Comparison of ENCODE assay signal across 13 mouse cellular contexts in genomic region chr15:85684875-85685274, GRCm38 (mm10). TPM values are rescaled to one million over a fixed set of nuclear protein-coding genes. Genes with fewer than 3 reads are reported as not detected.
DNase-seq lines count a peak whose midpoint lies in the region; ATAC-seq and TF ChIP-seq lines count a peak whose summit lies in the region.
"Had no signal": no experiment of that assay in that cellular context is flagged by ENCODE, and none has a peak within 500 bp of the region (broad histone marks: within the 10 kb centered on the region; RNA-seq: fewer than 3 reads in every experiment).

No protein-coding gene starts in this region.

- H3K27ac ChIP-seq in cerebellum, adult 2 months (ENCODE audit: insufficient read depth, low read length) = peak overlapping the region; percentile 68
- H3K27ac ChIP-seq in kidney, postnatal 0 days = peak overlapping the region; percentile 34; the same call in 1 of the 2 replicates
- no peak overlapping the region for H3K27ac ChIP-seq in thymus, adult 2 months (ENCODE audit: control insufficient read depth, insufficient read depth, low read length)
- H3K27ac ChIP-seq: hindbrain, embryonic 10.5 days had no signal

- no peaks in the 10 kb centered on the region for H3K9me3 ChIP-seq in kidney, postnatal 0 days (replicated peaks; ENCODE audit: low read length)
- H3K9me3 ChIP-seq: hindbrain, embryonic 10.5 days had no signal

- TF ChIP-seq POLR2A in cerebellum, adult 2 months (IDR thresholded peaks at IDR 0.05; ENCODE audit: borderline replicate concordance, insufficient read depth, low read length) = no peak
- TF ChIP-seq POLR2A in thymus, adult 2 months (IDR thresholded peaks at IDR 0.05; ENCODE audit: control insufficient read depth, extremely low read depth, insufficient read depth, low read length, poor library complexity) = no peak

- no peak overlapping the region for H3K4me3 ChIP-seq in cerebellum, adult 2 months (replicated peaks; ENCODE audit: insufficient read depth, low read depth, low read length)
- H3K4me3 ChIP-seq in kidney, postnatal 0 days (replicated peaks; ENCODE audit: low read depth, low read length) = no peak overlapping the region
- no peak overlapping the region for H3K4me3 ChIP-seq in thymus, adult 2 months (ENCODE audit: control insufficient read depth, insufficient read depth, low read length)
- H3K4me3 ChIP-seq: hindbrain, embryonic 10.5 days had no signal

- H3K9ac ChIP-seq in kidney, postnatal 0 days (ENCODE audit: low read depth, low read length) = no peak overlapping the region

- WGBS in cerebellum, adult 2 months = 26% methylated on average over 5 of the region's 5 CpGs
- WGBS in kidney, postnatal 0 days = 62% methylated on average over 5 of the region's 5 CpGs
- 89% methylated on average over 5 of the region's 5 CpGs for WGBS in thymus, adult 2 months

- no peak overlapping the region for H3K4me2 ChIP-seq in kidney, postnatal 0 days (ENCODE audit: low read length)

- peaks cover 31% of the 10 kb centered on the region for H3K36me3 ChIP-seq in kidney, postnatal 0 days (ENCODE audit: insufficient read depth, low read length)
- H3K36me3 ChIP-seq in thymus, adult 2 months (ENCODE audit: control insufficient read depth, insufficient read depth, low read length) = peaks cover 30% of the 10 kb centered on the region
- H3K36me3 ChIP-seq: hindbrain, embryonic 10.5 days had no signal

- TF ChIP-seq CTCF in cerebellum, adult 2 months (IDR thresholded peaks at IDR 0.05; ENCODE audit: borderline replicate concordance, insufficient read depth, low read depth, low read length) = no peak
- no peak for TF ChIP-seq CTCF in kidney, postnatal 0 days (IDR thresholded peaks at IDR 0.05; ENCODE audit: low read depth)
- no peak for TF ChIP-seq CTCF in thymus, adult 2 months (IDR thresholded peaks at IDR 0.05; ENCODE audit: borderline replicate concordance, control insufficient read depth, extremely low read depth, insufficient read depth, low read length, poor library complexity)

- no peaks in the 10 kb centered on the region for H3K27me3 ChIP-seq in cerebellum, adult 2 months (ENCODE audit: control insufficient read depth, insufficient read depth, low read length)
- no peaks in the 10 kb centered on the region for H3K27me3 ChIP-seq in kidney, postnatal 0 days (ENCODE audit: insufficient read depth, low read length)
- H3K27me3 ChIP-seq in thymus, adult 2 months (ENCODE audit: control insufficient read depth, insufficient read depth, low read length) = no peaks in the 10 kb centered on the region

- peaks cover 69% of the 10 kb centered on the region for H3K4me1 ChIP-seq in cerebellum, adult 2 months (ENCODE audit: control insufficient read depth, insufficient read depth, low read length)
- H3K4me1 ChIP-seq in kidney, postnatal 0 days (replicated peaks; ENCODE audit: insufficient read depth, low read length) = peaks cover 25% of the 10 kb centered on the region
- no peaks in the 10 kb centered on the region for H3K4me1 ChIP-seq in thymus, adult 2 months (replicated peaks; ENCODE audit: control insufficient read depth, insufficient read depth, low read length)

- no peak for DNase-seq in cerebellum, adult 2 months
- DNase-seq in cerebellum, adult 18-20 months = no peak
- no peak for DNase-seq in kidney, postnatal 0 days (ENCODE audit: low spot score)
- no peak for DNase-seq in kidney, adult 8-10 months
- peak; percentile 66 for DNase-seq in MN1 (ENCODE audit: low spot score)
- peak; percentile 76 for DNase-seq in lung, postnatal 36 days
- no peak for DNase-seq in thymus, adult 2 months
- DNase-seq in Muller cell, postnatal 12 days (ENCODE audit: inconsistent ontology term) = no peak
- DNase-seq: adrenal gland, postnatal 10 days; cerebellum, adult 11-12 months; left cerebral cortex, postnatal 4 days; retina, postnatal 1 day had no signal

- peak; percentile 40 for ATAC-seq in kidney, postnatal 0 days (replicated peaks; ENCODE audit: low FRiP score, low read depth)

RNA-seq across cellular contexts. Expression of gene Ppara, which starts 49.9 kb away (rescaled TPM):
- 1.1 and 1.5 TPM in 2 replicates for polyA plus RNA-seq in cerebellum, adult 2 months (2012; rRNA removed)
- polyA plus RNA-seq in kidney, postnatal 0 days (2015; fragmentation: Nextera tagmentation; extraction: Ambion mirVana) = 10.9 and 12.0 TPM in 2 replicates
- polyA plus RNA-seq in thymus, adult 2 months (2012; rRNA removed) = 1.3 and 1.9 TPM in 2 replicates

Comparison
In these comparisons a context has a peak if more than half of its experiments do, and no peak if none do; other contexts are left out.
1. DNase-seq: peak in MN1 (single experiment) and lung, postnatal 36 days (single experiment); none in cerebellum, adult 2 months (0 of 2), cerebellum, adult 18-20 months (0 of 2), kidney, postnatal 0 days (single experiment), kidney, adult 8-10 months (0 of 2), thymus, adult 2 months (single experiment) and Muller cell, postnatal 12 days (single experiment).